Mouse (Mus musculus) embryonic fibroblast, embryonic 13.5 days (primary cell): ENCODE data around the gene Trim72.

Experiments used
- CTCF ChIP-seq: IDR thresholded peaks from 2 replicates; pipeline ENCODE4 v1.5.1; 2011; ENCODE audit warnings: mild to moderate bottlenecking, control low read depth, low read length, moderate library complexity, borderline replicate concordance; ENCODE audit not compliant: insufficient read depth
- POLR2A ChIP-seq: IDR thresholded peaks from 2 replicates; pipeline ENCODE4 v1.6.1; 2011; ENCODE audit warnings: low read depth, mild to moderate bottlenecking, control low read depth, low read length, moderate library complexity

DNA sequence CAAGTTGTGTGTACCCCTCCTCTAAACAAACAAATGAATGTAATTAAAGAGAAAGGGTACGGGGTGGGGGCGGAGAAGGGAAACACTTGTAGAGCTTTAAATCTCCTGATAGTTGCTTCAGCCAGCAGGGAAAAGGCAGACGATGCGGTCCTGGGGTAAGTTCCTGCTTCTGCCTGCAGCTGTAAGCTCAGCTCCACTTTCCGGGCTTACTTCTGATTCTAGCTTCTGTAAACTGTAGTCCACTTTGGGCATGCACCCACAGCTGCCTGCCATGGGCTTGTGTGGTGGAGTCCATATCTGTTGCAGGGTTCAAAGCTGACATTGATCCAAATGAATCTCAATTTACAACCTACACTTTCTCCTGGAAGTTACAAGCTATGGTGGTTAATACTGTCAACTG is 49.3 kb downstream of the Trim72 start:
- TF ChIP-seq CTCF (no peak), POLR2A (no peak)
